Mouse (Mus musculus): ENCODE measurements at regions not wholly inside any gene's neighbourhood (a gene's known extent, or its start where the extent isn't known, plus 50 kb on each side); places are given as distances from the start of the nearest gene placed in this dataset.

GRCm38 (mm10) chr15:70920138-70920537, 2914.2 kb upstream of the Gm6569 start:
- DNase-seq (ENCODE audit: low spot score), result no peak

- DNase-seq (ENCODE audit: low spot score), result peak; percentile 81
Measured at GRCm38 (mm10) chr15:70920862-70921261, 2913.5 kb upstream of the Gm6569 start.

All from embryo, embryonic 10 days (tissue).